Mouse (Mus musculus) layer of hippocampus, postnatal 36 days (tissue): ENCODE measurements around the gene Kctd7. TPM values are rescaled to one million over a fixed set of nuclear protein-coding genes. Genes with fewer than 3 reads are reported as not detected.

Experiments
- DNase-seq, 2 experiments: peaks; one replicate each; pipeline ENCODE4 v3.0.0; 2022
- total RNA-seq, 2 experiments: library from RNA; stranded (reverse); gene quantifications; 2 replicates each; pipeline ENCODE4 v1.2.3; 2021

Kctd7 gene
- total RNA-seq, 2 experiments from 2014 or later: 9.8 to 13.0 TPM

DNA sequence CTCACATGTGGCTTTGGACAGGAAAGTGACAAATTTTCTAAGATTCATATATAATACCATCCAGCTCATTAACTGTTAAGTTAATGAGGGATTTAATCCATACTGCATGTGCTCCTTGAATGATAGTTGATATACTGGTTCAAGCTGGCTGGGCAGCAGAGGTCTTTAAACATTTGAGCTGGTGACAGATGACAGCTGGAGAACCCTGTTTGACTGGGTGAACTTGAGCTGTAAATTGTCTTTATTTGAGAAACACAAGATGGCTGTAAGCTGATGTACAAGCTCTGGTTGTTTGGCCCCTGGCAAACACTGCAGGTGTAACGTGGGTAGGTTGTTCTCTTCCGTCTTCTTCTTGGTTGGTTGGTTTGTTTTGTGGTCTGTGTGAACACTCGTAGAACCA, 49.1 kb downstream of the Kctd7 start:
- no peak for DNase-seq

DNA sequence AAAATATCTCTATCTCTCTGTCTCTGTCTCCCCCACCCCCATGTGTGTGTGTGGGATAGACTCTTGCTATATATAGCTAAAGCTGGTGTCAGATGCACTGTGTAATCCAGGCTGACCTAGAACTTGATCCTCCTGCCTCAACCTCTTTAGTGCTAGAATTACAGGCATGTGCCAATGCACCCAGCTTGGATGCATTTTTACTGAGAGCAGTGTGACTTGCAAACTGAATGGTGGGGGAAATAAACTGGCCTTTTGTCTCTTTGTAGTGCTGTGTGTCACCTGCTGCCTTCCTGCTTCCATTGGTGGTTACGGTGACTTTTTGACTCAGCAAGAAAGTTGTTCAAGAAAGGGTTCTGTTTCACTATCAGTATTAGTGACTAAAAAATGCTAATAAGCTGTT, 51.6 kb downstream of the Kctd7 start:
- no peak for DNase-seq

DNA sequence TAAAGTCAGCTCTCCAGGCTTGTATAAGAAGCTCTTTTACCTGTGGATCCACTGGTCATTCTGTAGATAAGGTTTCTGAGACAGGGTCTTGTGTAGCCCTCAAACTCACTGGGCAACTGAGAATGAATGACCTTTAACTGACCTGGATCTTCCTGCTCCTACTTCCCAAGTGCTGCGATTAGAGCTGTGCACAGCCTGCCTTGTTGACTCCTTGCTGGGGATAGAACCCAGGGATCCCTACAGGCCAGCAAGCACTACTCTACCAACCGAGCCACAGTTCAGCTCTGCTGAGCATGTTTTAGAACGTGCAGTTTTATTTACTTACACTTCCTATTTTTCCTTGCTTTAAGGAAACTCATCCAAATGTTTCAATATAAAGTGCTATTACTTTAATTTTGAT, 52.8 kb downstream of the Kctd7 start:
- no peak for DNase-seq

DNA sequence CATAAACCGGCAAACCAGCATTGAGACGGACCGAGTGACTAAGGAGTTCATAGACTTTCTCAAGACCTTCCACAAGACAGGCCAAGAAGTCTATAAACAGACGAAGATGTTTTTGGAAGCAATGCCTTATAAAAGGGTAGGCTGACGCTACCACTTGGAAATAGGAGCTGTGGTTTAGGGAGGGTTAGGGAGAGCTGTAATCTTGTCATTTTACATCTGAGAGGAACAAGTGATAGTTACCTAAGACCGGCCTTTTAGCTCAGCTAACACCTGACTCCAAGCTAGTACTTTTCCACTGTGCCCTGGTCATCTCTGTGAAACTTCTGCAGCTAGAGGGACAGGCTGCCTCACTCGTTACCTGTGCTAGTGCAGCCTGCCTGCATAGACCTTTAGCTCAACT, 53.3 kb downstream of the Kctd7 start:
- DNase-seq: no peak

DNA sequence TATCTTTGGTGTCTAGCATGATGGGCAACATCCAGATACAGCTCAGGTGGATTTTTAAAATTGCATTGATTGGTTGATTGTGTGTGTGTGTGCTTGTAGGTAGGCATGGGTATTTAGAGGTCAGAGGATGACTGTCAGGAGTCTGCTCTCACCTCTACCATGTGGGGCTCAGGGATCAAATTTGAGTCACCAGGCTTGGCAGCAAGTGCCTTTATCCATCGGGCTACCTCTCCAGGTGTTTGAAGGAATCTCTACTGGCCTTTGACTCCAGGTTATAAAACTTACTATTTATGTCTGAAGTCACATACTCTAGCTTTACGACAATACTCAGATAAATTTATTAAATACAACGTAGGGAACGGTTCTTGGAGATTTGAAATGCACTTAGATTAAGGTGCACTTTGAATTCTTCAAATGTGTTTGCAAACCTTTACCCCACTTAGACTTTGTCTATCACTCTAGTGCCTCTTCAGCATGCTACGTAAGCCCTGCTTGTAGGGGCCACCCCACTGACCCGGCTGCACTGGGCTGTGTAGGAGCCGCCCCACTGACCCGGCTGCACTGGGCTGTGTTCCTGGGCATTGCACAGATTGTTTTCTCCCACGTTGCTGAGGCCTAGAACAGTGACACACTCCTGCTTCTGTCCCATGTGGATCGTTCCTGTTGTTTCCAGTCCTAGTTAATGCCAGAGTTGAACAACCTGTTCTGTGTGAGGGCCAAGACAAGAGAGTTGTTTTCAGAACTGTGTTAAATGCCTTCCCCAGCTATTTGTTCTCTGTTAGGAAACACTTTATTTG, 55.8 kb downstream of the Kctd7 start:
- DNase-seq: no peak

DNA sequence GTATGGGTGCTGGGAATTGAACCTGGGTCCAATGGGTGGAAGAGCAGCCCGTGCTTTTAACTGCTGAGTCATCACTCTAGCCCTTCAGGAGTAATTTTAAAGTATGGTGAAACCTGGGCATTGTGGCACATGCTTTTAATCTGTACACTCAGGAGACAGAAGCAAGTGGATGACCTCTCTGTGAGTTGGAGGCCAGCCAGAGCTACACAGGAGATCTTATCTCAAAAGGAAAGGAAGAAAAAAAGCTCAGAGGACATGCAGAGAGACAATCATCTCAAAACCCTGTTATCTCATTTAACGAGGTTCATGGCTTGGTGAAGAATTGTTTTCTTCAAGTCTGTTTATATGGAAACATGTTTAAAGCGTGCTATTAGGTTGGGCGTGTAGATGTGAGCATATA, 59.3 kb downstream of the Kctd7 start:
- no peak for DNase-seq

DNA sequence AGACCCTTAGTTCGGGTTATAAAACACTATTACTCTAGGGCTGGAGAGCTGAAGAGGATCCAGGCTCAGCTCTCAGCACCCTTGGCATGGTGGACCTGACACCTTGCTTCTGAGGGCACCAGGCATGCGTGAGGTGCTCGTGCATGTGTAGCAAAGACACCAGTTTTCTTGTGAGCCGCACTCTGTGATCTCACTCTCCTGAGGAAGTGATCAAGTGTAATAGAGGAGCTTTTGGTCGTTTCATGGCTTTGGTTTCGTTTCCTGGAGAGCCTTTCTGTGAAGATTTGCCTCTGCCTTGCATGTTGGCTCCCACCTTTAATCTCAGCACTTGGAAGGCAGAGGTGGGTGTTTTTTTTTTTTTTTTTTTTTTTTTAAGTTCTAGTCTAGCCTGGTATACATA, 59.9 kb downstream of the Kctd7 start:
- no peak for DNase-seq

Other genes starting within 250 kb of the Kctd7 start
- gene Zbed5, start 249.1 kb upstream of the Kctd7 start, total RNA-seq: 1 to 10 TPM; 4.5 to 4.9 TPM
- 10 to 100 TPM; 23.0 to 23.1 TPM for gene Phkg1, start 246.3 kb upstream of the Kctd7 start, total RNA-seq
- 1 to 10 TPM; 1.9 to 3.8 TPM for gene Nupr1l, start 236.3 kb upstream of the Kctd7 start, total RNA-seq
- 10 to 100 TPM; 42.0 to 44.4 TPM for gene Vkorc1l1, start 202.9 kb upstream of the Kctd7 start, total RNA-seq
- gene Gusb, start 141.8 kb upstream of the Kctd7 start, total RNA-seq: 10 to 100 TPM in 1 of 2 experiments, 1 to 10 TPM in 1; 9.7 to 10.6 TPM
- 10 to 100 TPM; 18.0 to 18.8 TPM for gene Asl, start 115.6 kb upstream of the Kctd7 start, total RNA-seq
- 10 to 100 TPM; 37.0 to 38.2 TPM for gene Crcp, start 115.6 kb upstream of the Kctd7 start, total RNA-seq
- gene Tpst1, start 71.5 kb upstream of the Kctd7 start, total RNA-seq: 10 to 100 TPM; 50.2 to 50.6 TPM
- gene Rabgef1, start 26.9 kb downstream of the Kctd7 start, total RNA-seq: 10 to 100 TPM; 51.3 to 53.3 TPM
- 10 to 100 TPM; 39.0 to 41.0 TPM for gene Tmem248, start 72.2 kb downstream of the Kctd7 start, total RNA-seq
- gene Sbds, start 110.7 kb downstream of the Kctd7 start, total RNA-seq: 10 to 100 TPM; 76.4 to 78.2 TPM
- gene Tyw1, start 110.8 kb downstream of the Kctd7 start, total RNA-seq: 10 to 100 TPM; 15.2 to 18.2 TPM
- gene Caln1, start 224.6 kb downstream of the Kctd7 start, total RNA-seq: 100 to 1,000 TPM; 135 to 142 TPM
- 1 to 10 TPM; 1.2 to 3.0 TPM for gene A330070K13Rik, start 239.8 kb downstream of the Kctd7 start, total RNA-seq